Mouse (Mus musculus) limb, embryonic 10.5 days (tissue): Measurements from ENCODE around the gene Zfp648. TPM values are rescaled to one million over a fixed set of nuclear protein-coding genes. Genes with fewer than 3 reads are reported as not detected.

ENCODE experiments used
- DNase-seq: peaks from one replicate; pipeline ENCODE4 v3.0.0-alpha.2; 2017; ENCODE audit warnings: low spot score
- H3K27ac ChIP-seq: fragments of 300-500 bp; sonication (generic); 2 replicates; pipeline ENCODE4 v1.5.1; 2016; ENCODE audit warnings: mild to moderate bottlenecking
- H3K27me3 ChIP-seq: fragments of 300-500 bp; sonication (generic); 2 replicates; pipeline ENCODE4 v1.6.1; 2016; ENCODE audit warnings: low read depth, mild to moderate bottlenecking; ENCODE audit not compliant: poor library complexity, severe bottlenecking
- H3K36me3 ChIP-seq: fragments of 300-500 bp; sonication (generic); 2 replicates; pipeline ENCODE4 v1.6.1; 2016; ENCODE audit warnings: mild to moderate bottlenecking, moderate library complexity
- H3K4me1 ChIP-seq: fragments of 300-500 bp; sonication (generic); 2 replicates; pipeline ENCODE4 v1.6.1; 2016
- H3K4me3 ChIP-seq: fragments of 300-500 bp; sonication (generic); 2 replicates; pipeline ENCODE4 v1.5.1; 2016; ENCODE audit warnings: mild to moderate bottlenecking, moderate library complexity
- H3K9me3 ChIP-seq: fragments of 300-500 bp; sonication (generic); replicated peaks from 2 replicates; pipeline ENCODE4 v1.6.1; 2016; ENCODE audit warnings: mild to moderate bottlenecking
- WGBS: fragments of 180-500 bp; shearing (Covaris S2); methylation state at CpG from one replicate; pipeline ENCODE4 v1.1.7; 2016; 5-methylcytosine and 5-hydroxymethylcytosine counted together
- polyA plus RNA-seq: library from polyadenylated mRNA; unstranded; fragments of >200 nt; fragmentation: Nextera tagmentation; extraction: Ambion mirVana; gene quantifications from 2 replicates; pipeline ENCODE4 v1.2.1, GENCODE M21; 2016

Zfp648 gene
- 0.21 TPM in 1 of 2 replicates, not detected in the other for polyA plus RNA-seq

DNA sequence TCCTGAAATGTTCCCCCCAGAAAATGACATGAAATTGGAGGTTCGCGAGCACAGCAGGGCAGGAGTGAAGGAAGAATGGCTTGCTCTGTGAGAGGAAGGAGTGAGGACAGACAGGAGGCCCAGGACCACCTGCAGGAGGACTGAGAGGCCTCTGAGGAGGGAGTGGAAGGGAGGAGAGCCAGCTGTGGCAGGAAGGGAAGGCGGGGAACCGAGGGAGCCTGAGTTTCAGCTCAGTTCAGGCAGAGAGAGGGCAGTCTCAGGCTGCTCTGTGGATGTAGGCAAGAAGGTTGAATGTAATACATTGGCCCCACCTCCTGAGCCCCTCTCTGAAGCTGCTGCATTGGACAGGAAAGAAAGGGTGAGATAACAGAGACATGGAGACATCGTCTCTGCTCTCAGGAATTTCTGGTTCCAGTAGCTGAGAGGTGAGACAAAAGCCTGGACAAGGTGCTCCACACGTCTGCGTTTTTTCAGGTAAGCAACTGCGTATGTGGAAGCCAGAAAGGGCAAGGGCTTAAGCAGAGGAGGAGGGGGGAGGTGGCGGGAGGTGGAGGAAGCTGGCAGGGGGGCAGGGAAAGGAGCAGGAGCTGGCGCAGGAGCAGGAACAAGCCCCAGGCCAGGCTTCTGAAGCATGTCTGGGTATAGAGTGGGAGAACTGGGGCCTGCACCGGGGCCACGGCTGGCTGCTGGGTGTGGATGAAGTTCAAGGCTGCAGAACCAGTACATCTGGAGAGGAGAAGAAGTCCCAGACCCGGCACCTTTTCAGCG lies at the start of gene Zfp648:
Gene Zfp648 (plus strand): TSS at position 233 of the 768 bp plus-strand sequence.
- WGBS, result 37% methylated on average over 14 of the region's 14 CpGs
- Histone ChIP-seq H3K4me3 (no peak within 1 kb of the TSS), H3K36me3 (no peaks in the 10 kb centered on the region), H3K27me3 (peaks cover 45% of the 10 kb centered on the region), H3K27ac (peak within 1 kb of the TSS; percentile 34; the same call in 1 of the 2 replicates), H3K4me1 (peaks cover 28% of the 10 kb centered on the region), H3K9me3 (no peaks in the 10 kb centered on the region)
- DNase-seq, result no peak

DNA sequence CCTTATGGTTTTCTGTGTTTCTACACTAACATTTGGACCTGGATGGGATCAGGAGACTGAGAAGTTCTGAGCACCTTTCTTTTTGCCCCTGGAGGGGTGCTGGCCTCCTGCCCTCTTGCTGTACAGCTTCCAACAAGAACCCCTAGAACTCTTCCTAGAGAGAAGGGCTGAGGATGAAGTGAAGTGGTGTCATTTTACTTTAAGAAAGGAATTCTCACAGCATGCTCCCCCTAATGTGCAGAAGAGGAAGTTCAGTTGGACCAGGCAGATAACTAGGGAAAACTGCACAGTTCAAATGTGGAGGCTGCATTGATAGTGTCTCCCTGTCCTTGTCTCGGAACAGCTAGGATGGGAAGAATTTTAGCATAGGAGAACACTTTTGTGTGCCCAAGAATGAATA lies 48.4 kb upstream of the Zfp648 start:
- Histone ChIP-seq H3K27me3 (no peaks in the 10 kb centered on the region), H3K4me1 (no peaks in the 10 kb centered on the region), H3K27ac (no peak overlapping the region), H3K36me3 (no peaks in the 10 kb centered on the region), H3K4me3 (no peak overlapping the region), H3K9me3 (no peaks in the 10 kb centered on the region)
- DNase-seq, result no peak
- WGBS, result 84% methylated on average over 1 of the region's 1 CpGs

DNA sequence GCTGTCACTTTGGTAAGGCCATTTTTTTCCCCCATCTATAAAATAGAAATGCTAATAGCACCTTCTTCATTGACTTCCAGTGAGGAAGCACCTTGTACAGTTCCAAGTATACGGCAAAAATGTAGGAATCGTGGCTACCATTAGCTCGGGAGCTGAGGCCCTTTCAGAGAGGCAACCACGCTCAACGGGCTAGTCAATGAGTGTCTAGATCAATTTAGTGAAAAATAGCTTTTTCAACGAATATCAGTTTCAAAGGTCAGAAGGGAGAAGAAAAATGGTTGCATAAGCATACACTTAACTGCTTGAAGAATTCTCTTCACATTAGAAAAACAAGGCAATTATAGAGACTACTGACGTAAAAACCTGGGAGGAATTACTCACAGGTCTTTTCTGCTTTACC lies 47.2 kb upstream of the Zfp648 start:
- Histone ChIP-seq H3K4me1 (no peaks in the 10 kb centered on the region), H3K36me3 (no peaks in the 10 kb centered on the region), H3K27me3 (no peaks in the 10 kb centered on the region), H3K27ac (no peak overlapping the region), H3K4me3 (no peak overlapping the region), H3K9me3 (no peaks in the 10 kb centered on the region)
- DNase-seq, result no peak
- 88% methylated on average over 7 of the region's 7 CpGs for WGBS

DNA sequence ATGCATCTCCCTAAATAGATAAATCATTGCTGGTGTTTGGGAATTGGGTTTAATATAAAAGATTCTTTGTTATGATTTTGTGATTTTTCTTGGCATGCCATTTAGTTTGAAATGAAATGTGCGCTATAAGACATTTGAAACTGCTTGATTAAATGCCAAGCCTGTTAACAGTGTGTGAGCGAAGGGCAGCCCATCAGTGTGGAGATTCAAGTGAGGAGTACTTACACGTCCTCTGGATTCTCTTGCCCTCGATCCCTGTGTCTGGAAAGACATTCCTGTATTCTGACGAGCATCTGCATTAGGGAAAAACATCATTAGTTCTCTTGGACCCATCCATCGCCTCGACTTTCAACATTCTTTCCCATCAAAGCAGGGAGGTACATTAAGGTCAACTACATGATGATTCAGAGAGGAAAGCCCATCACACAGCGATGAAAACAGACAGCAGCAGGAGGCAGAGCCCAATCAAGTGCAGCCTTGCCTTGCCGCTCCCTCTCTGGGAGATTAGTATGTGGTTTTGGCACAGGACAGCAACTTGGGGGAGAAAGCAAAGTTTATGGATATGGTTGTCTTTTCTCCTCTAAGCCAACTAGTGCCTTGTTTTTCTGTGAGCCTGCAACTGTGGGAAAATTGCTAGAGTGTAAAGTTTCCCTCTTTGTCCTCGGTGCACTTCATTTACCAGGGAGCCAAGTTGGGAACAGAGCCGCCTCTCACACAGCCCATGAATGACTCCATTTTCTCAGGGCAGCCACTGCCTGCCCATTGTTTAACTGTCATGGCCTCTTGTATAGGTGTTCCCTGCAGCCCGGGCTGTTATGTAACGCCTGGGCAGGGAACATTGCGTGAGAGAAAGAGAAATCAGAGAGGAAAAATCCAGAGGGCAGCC lies 44.6 kb upstream of the Zfp648 start:
- WGBS, result 80% methylated on average over 14 of the region's 14 CpGs
- Histone ChIP-seq H3K4me3 (no peak overlapping the region), H3K36me3 (no peaks in the 10 kb centered on the region), H3K27me3 (no peaks in the 10 kb centered on the region), H3K27ac (peak overlapping the region; percentile 25; the same call in 1 of the 2 replicates), H3K9me3 (no peaks in the 10 kb centered on the region), H3K4me1 (no peaks in the 10 kb centered on the region)
- DNase-seq, result no peak

DNA sequence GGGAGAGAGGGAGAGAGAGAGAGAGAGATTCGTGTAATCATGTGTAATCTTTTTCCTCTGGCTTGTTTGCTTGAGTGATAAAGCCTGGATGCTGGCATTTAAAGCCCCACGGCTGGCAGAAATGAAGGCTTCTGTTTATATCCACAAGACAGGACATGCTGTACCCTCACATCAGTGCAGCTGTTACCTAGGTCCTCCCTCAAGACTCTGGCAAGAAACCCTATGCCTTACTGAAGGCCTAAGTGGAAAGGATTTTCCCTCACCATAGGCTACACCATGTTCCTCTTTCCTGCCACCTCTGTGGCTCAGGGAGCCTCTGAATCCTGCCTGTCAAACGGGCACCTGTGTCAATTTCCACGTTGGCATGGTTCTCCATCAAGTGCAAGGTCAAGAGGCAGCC lies 43.9 kb upstream of the Zfp648 start:
- no peaks in the 10 kb centered on the region for H3K4me1 ChIP-seq
- H3K27me3 ChIP-seq, result no peaks in the 10 kb centered on the region
- no peak for DNase-seq
- H3K4me3 ChIP-seq, result no peak overlapping the region
- no peaks in the 10 kb centered on the region for H3K36me3 ChIP-seq
- peak overlapping the region; percentile 25; the same call in 1 of the 2 replicates for H3K27ac ChIP-seq
- WGBS, result 85% methylated on average over 4 of the region's 4 CpGs
- no peaks in the 10 kb centered on the region for H3K9me3 ChIP-seq

DNA sequence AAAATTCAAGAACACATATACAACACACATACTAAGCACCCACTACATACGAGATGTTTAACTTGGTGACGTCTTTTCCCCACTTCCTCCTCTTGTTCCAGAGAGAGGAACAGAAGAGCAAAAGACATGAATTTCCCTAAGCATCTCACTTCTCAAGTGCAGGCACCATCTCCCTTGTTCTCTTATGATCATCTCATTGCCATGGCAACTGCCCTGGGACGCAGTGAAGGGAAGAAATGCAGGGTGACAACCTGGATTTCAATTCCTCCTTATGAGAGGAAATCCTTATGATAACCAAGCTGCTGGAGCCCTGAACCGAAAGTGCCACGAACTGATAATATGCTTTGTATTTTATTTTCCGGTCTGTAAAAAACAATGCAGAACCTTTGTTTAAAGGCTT lies 33.3 kb upstream of the Zfp648 start:
- no peaks in the 10 kb centered on the region for H3K9me3 ChIP-seq
- H3K36me3 ChIP-seq, result no peaks in the 10 kb centered on the region
- no peak for DNase-seq
- WGBS, result 90% methylated on average over 6 of the region's 6 CpGs
- H3K4me3 ChIP-seq, result no peak overlapping the region
- no peaks in the 10 kb centered on the region for H3K4me1 ChIP-seq
- no peak overlapping the region for H3K27ac ChIP-seq
- no peaks in the 10 kb centered on the region for H3K27me3 ChIP-seq

DNA sequence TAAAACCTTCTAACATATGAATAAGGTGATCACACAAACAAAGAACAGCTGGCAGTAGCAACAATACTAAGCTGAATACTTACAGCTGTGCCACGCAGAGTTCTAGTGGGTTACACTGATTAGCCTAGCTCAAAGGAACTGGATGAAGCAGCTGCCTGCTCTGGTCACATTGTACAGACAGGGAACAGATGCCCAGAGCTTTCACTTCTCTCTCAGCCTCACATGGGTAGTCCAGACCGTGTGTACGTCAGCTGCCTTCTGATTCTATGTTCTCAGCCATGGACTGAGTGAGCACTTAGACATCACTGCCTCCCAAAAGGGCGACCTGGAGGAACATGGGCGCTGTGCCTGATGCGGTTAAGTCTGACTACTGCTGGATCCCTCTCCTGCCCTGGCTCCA lies 25.7 kb upstream of the Zfp648 start:
- 89% methylated on average over 6 of the region's 6 CpGs for WGBS
- H3K4me3 ChIP-seq, result no peak overlapping the region
- no peak for DNase-seq

DNA sequence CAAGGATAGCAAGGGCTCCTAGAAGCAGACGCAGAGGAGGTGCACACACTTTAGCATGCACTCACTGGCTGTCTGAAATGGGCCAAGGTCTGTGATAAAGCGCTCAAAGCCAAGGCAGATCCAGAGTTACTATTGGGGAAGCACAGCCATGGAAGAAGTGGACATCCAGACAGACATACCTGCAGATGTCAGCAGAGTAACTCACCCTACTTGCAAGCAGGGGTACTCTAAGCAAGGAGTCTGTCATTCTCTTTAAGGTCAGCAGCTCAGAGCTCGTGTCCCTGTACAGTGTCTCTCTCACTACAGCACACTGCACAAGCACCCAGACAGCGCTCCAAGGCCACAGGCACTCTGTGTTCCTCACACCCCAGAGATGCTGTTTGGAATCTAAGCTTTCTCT lies 23.2 kb upstream of the Zfp648 start:
- Histone ChIP-seq H3K27me3 (no peaks in the 10 kb centered on the region), H3K4me3 (no peak overlapping the region), H3K9me3 (no peaks in the 10 kb centered on the region), H3K27ac (no peak overlapping the region), H3K36me3 (no peaks in the 10 kb centered on the region), H3K4me1 (peaks cover 5% of the 10 kb centered on the region)
- no peak for DNase-seq
- 93% methylated on average over 4 of the region's 4 CpGs for WGBS

More for the DNA sequence above, 25.7 kb upstream of the Zfp648 start:
- Histone ChIP-seq H3K36me3 (no peaks in the 10 kb centered on the region), H3K27ac (peak overlapping the region; percentile 25; the same call in 1 of the 2 replicates), H3K27me3 (no peaks in the 10 kb centered on the region), H3K4me1 (no peaks in the 10 kb centered on the region), H3K9me3 (no peaks in the 10 kb centered on the region)

DNA sequence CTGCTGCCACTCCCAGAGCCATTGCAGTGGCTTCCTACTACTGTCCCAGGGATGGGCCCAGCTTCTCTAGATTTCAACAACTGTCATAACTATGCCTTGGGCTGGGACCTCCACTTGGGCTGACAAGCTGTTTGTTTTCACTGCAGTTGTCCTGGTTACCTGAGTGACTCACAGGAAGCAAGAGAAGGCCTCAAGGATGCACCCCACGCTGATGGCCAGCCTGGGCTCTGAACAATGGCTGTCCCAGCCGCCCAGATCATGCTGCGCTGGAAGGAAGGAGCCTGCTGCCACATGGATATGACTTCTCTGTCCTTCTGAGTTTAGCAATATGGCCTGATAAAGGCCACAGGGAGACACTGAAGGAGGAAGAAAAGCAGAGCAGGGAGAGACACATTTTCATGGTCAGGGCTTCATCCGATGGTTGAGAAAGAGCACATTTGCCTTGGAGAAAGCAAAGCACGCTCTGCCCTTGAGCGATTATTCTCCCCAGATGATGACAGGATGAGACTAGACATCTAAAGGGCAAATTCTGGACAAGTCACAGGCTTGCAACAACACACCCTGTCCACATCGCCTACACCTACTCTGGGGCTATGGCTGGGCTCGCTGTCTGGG lies 22.3 kb upstream of the Zfp648 start:
- WGBS, result 88% methylated on average over 8 of the region's 8 CpGs
- no peak for DNase-seq
- Histone ChIP-seq H3K4me1 (peaks cover 14% of the 10 kb centered on the region), H3K27ac (no peak overlapping the region), H3K36me3 (no peaks in the 10 kb centered on the region), H3K9me3 (no peaks in the 10 kb centered on the region), H3K4me3 (no peak overlapping the region), H3K27me3 (no peaks in the 10 kb centered on the region)

DNA sequence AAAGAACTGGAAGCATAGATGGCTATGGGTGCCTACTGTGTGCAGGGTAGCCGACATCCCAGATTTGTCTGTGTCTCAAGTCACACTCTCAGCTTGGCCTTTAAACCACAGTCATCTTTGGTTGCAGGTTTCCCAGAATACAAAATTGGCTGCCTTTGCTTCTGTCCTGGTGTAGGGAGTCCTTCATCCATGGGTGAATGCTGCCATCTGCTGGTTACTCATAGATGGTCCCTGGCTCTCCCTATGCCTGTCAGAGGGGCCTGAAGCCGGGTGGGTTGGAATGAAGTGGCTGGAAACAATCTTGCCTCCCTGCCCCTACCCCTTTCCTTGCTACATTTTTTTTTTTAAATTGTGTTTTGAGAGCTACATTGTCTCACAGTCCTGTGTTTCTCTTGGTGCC lies 20.0 kb upstream of the Zfp648 start:
- peaks cover 18% of the 10 kb centered on the region for H3K4me1 ChIP-seq
- DNase-seq, result peak; percentile 84
- WGBS, result 52% methylated on average over 2 of the region's 2 CpGs
- no peak overlapping the region for H3K27ac ChIP-seq
- no peak overlapping the region for H3K4me3 ChIP-seq
- no peaks in the 10 kb centered on the region for H3K27me3 ChIP-seq
- H3K9me3 ChIP-seq, result no peaks in the 10 kb centered on the region
- H3K36me3 ChIP-seq, result no peaks in the 10 kb centered on the region

DNA sequence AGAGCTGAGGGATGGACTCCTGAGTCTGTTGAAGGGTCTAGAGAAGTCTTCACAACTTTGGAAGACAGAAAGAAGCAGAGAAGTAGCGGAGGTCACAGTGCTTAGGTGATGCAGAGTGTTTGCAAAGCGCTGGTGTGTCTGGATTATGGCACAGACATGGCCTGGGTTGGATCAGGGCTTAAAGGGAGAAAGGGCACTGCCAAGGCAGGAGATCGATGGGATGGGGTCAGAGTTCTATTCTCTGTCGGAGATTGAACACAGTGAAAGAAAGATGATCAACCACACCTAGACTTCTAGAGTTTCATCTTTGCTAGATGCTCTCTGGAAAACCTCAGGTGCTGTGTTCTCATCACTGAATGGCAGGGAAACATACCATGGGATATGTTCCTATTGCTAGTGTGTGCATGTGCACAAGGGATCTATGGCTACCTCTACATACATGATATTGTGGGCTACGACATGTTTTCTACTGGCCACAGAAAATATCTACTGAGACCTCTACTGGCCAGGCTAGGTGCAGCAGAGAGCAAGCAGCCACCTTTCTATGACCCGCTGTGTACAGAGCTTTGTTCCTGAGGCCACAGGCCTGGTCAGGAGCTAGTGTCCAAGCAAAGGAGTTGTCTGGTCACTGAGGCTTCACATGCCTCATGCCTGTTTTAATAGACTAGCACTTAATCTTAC lies 18.5 kb upstream of the Zfp648 start:
- no peak for DNase-seq
- H3K27ac ChIP-seq, result peak overlapping the region; percentile 57
- no peak overlapping the region for H3K4me3 ChIP-seq
- WGBS, result 79% methylated on average over 6 of the region's 6 CpGs
- H3K36me3 ChIP-seq, result no peaks in the 10 kb centered on the region
- peaks cover 18% of the 10 kb centered on the region for H3K4me1 ChIP-seq
- no peaks in the 10 kb centered on the region for H3K9me3 ChIP-seq
- no peaks in the 10 kb centered on the region for H3K27me3 ChIP-seq

DNA sequence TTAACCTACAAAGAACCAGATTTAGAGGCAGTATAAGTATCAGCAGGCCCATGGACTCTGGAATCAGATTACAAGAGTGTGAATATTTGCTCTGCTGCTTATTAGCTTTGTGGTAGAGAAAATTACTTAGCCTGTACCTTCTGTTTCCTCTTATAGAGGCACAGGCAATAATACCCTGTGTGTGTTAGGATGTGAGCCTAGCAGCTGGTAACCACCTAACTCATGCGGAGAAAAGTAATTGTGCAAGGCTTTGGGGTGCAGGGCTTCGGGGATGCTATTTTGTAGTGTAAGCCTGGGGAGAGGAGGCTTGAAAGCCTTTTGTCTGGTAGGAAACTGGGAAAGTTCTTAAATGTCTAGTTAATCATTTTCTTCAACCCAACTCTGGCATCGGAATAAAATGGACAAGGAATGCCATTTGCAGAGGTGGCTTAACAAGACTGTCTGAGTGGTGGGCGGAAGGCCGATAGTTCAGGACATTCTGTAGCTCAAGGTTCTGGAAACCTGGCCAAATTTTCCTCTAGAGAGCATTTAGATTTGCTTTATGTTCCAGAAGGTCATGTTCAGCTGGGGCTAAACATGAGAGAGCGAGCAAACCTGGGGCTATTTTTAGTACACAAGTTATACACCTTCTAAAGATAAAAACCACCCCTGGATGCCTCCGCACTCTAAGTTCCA lies 17.8 kb upstream of the Zfp648 start:
- H3K4me1 ChIP-seq, result peaks cover 20% of the 10 kb centered on the region
- no peak overlapping the region for H3K4me3 ChIP-seq
- no peaks in the 10 kb centered on the region for H3K36me3 ChIP-seq
- 93% methylated on average over 7 of the region's 7 CpGs for WGBS
- H3K27ac ChIP-seq, result peak overlapping the region; percentile 57
- H3K9me3 ChIP-seq, result no peaks in the 10 kb centered on the region
- H3K27me3 ChIP-seq, result no peaks in the 10 kb centered on the region
- no peak for DNase-seq
